In the genomic region with DNA sequence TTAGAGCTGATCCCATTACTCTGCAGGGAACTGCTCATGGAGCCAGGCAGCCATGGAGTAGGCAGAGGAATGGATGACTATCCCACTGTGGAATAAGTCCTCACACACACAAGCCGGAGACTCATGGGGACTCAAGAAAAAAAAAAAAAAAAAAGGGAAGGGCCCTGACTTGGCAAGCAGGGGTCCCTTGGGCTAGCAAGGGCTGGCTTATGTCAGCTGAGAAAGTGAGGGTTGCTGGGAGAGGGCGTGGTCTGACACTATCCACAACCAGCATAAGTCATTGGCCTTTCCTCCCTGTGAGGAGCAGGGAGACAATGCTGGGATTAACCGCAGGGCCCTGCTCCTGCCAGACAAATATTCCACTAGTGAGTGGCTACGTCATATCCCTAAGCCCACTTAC, we compare ENCODE assay signal across 20 mouse cellular contexts. TPM values are rescaled to one million over a fixed set of nuclear protein-coding genes. Genes with fewer than 3 reads are reported as not detected.
"Had no signal": no experiment of that assay in that cellular context is flagged by ENCODE, and none has a peak within 500 bp of the region (broad histone marks: within the 10 kb centered on the region; RNA-seq: fewer than 3 reads in every experiment).

No protein-coding gene starts in this region.

- H3K27me3 ChIP-seq: lung, embryonic 15.5 days; megakaryocyte, embryonic 14.5 days; midbrain, embryonic 13.5 days; midbrain, embryonic 15.5 days; neural tube, embryonic 12.5 days; stomach, embryonic 15.5 days had no signal

- DNase-seq: lung, adult 2 months; lung, postnatal 14 days; lung, postnatal 36 days; right cerebral cortex, postnatal 14 days; thymus, adult 2 months; thymus, postnatal 25 days had no signal

- H3K4me2 ChIP-seq: lung, embryonic 15.5 days; midbrain, embryonic 11.5 days; midbrain, embryonic 13.5 days; midbrain, embryonic 15.5 days; neural tube, embryonic 12.5 days; stomach, embryonic 15.5 days had no signal

- ATAC-seq: lung, postnatal 0 days; midbrain, embryonic 13.5 days; midbrain, embryonic 15.5 days had no signal

- H3K4me1 ChIP-seq: lung, embryonic 15.5 days; midbrain, embryonic 13.5 days; midbrain, embryonic 15.5 days; neural tube, embryonic 12.5 days; stomach, embryonic 15.5 days had no signal

- H3K9me3 ChIP-seq: lung, embryonic 15.5 days; megakaryocyte, embryonic 14.5 days; midbrain, embryonic 13.5 days; midbrain, embryonic 15.5 days; neural tube, embryonic 12.5 days; stomach, embryonic 15.5 days had no signal

- H3K9ac ChIP-seq: lung, embryonic 15.5 days; midbrain, embryonic 13.5 days; midbrain, embryonic 15.5 days; neural tube, embryonic 12.5 days; stomach, embryonic 15.5 days had no signal

- H3K4me3 ChIP-seq: lung, embryonic 15.5 days; megakaryocyte, embryonic 14.5 days; midbrain, embryonic 13.5 days; midbrain, embryonic 15.5 days; neural tube, embryonic 12.5 days; stomach, embryonic 15.5 days had no signal

- H3K36me3 ChIP-seq: stomach, embryonic 15.5 days had no signal

- H3K27ac ChIP-seq: lung, embryonic 15.5 days; macrophage; midbrain, embryonic 13.5 days; midbrain, embryonic 15.5 days; neural tube, embryonic 12.5 days; stomach, embryonic 15.5 days; stomach, postnatal 0 days had no signal

RNA-seq across cellular contexts. Expression of a gene that starts 4.8 kb away (rescaled TPM):
- total RNA-seq: midbrain, postnatal 0 days; monocyte, adult 5-6 weeks; neutrophil, adult 5-6 weeks had no signal
- polyA plus RNA-seq: macrophage had no signal

RNA-seq across cellular contexts. Expression of a gene that starts 16.8 kb away (rescaled TPM):
- total RNA-seq: midbrain, postnatal 0 days had no signal
- polyA plus RNA-seq: testis, adult 2 months had no signal

RNA-seq across cellular contexts. Expression of a gene that starts 57.9 kb away (rescaled TPM):
- total RNA-seq: monocyte, adult 5-6 weeks had no signal
- polyA plus RNA-seq: macrophage had no signal
